ENCODE assay signal across 26 mouse cellular contexts in the genomic region with DNA sequence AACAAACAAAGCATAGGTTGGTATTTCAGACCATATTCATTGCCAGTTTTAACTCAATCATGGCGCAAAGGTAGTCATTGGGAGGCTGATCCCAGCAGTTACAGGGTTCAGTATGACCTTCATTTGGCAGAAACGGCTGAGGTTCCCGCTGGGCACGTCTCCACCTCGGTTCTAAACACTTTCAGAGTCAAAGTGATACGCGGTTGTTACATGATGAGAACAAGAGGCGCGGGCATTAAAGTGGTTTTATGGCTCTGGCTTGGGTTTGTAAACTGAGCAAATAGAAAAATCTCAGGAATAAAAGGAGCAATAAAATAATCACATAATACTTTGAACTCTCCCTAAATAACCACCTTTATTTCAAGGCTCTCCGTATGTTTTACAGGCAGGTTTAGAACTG.
"Had no signal": no experiment of that assay in that cellular context is flagged by ENCODE, and none has a peak within 500 bp of the region (broad histone marks: within the 10 kb centered on the region; RNA-seq: fewer than 3 reads in every experiment).

No protein-coding gene starts in this region.

- H3K4me2 ChIP-seq: forebrain, embryonic 15.5 days; heart, embryonic 12.5 days; hindbrain, embryonic 12.5 days; hindbrain, embryonic 14.5 days; limb, embryonic 12.5 days; liver, embryonic 11.5 days; liver, embryonic 13.5 days had no signal

- H3K27ac ChIP-seq: forebrain, embryonic 15.5 days; heart, embryonic 10.5 days; hindbrain, embryonic 12.5 days; hindbrain, embryonic 14.5 days; left cerebral cortex, adult 2 months; limb, embryonic 10.5 days; limb, embryonic 12.5 days; liver, embryonic 13.5 days had no signal

- H3K9me3 ChIP-seq: forebrain, embryonic 15.5 days; heart, embryonic 10.5 days; heart, embryonic 12.5 days; hindbrain, embryonic 10.5 days; hindbrain, embryonic 12.5 days; limb, embryonic 10.5 days; limb, embryonic 12.5 days; liver, embryonic 13.5 days had no signal

- DNase-seq: forebrain, postnatal 0 days; gastrocnemius, postnatal 25 days; heart, adult 18-20 months; heart, postnatal 10 days; heart, postnatal 4 days; kidney, adult 18-20 months; kidney, adult 8-10 months; kidney, postnatal 10 days; kidney, postnatal 25 days; kidney, postnatal 4 days; layer of hippocampus, adult 9-11 months; layer of hippocampus, postnatal 36 days; liver; liver, embryonic 13.5 days had no signal

- H3K4me3 ChIP-seq: forebrain, embryonic 15.5 days; heart, embryonic 10.5 days; heart, embryonic 12.5 days; hindbrain, embryonic 10.5 days; hindbrain, embryonic 12.5 days; left cerebral cortex, adult 2 months; limb, embryonic 10.5 days; limb, embryonic 12.5 days; liver, embryonic 13.5 days had no signal

- ATAC-seq: forebrain, embryonic 15.5 days; forebrain, postnatal 0 days; hindbrain, embryonic 16.5 days; inflammation-experienced regulatory T-cells, adult 6 months had no signal

- H3K27me3 ChIP-seq: forebrain, embryonic 15.5 days; heart, embryonic 12.5 days; hindbrain, embryonic 12.5 days; limb, embryonic 12.5 days; liver, embryonic 13.5 days had no signal

- H3K36me3 ChIP-seq: forebrain, embryonic 15.5 days; heart, embryonic 10.5 days; heart, embryonic 12.5 days; hindbrain, embryonic 10.5 days; hindbrain, embryonic 12.5 days; limb, embryonic 10.5 days; limb, embryonic 12.5 days; liver, embryonic 13.5 days had no signal

- H3K9ac ChIP-seq: forebrain, embryonic 15.5 days; forebrain, postnatal 0 days; heart, embryonic 12.5 days; hindbrain, embryonic 12.5 days; hindbrain, embryonic 14.5 days; limb, embryonic 12.5 days; liver, embryonic 13.5 days had no signal
